Mouse (Mus musculus) forebrain, embryonic 14.5 days (tissue): ENCODE data around the gene Sept11. TPM values are rescaled to one million over a fixed set of nuclear protein-coding genes. Genes with fewer than 3 reads are reported as not detected.
A peak's percentile ranks its signal among the peaks of the same experiment; 100 is the strongest.

Source experiments
- ATAC-seq: fragments of 200-750 bp; cut with Nextera tagmentation; 2 replicates; pipeline ENCODE4 v1.8.0; 2017; ENCODE audit warnings: mild to moderate bottlenecking, moderate library complexity
- DNase-seq: peaks from one replicate; pipeline ENCODE4 v3.0.0-alpha.2; 2015; ENCODE audit warnings: low spot score
- H3K27ac ChIP-seq: fragments of 300-500 bp; sonication (generic); 2 replicates; pipeline ENCODE4 v1.5.1; 2014; ENCODE audit warnings: low read depth, mild to moderate bottlenecking, control low read depth, low read length, moderate library complexity
- H3K27me3 ChIP-seq: fragments of 300-500 bp; sonication (generic); replicated peaks from 2 replicates; pipeline ENCODE4 v1.6.1; 2014; ENCODE audit warnings: low read length, control low read depth, mixed read lengths; ENCODE audit not compliant: control insufficient read depth, insufficient read depth
- H3K36me3 ChIP-seq: fragments of 300-500 bp; sonication (generic); 2 replicates; pipeline ENCODE4 v1.6.1; 2014; ENCODE audit warnings: low read length, control low read depth; ENCODE audit not compliant: control insufficient read depth, insufficient read depth
- H3K4me1 ChIP-seq: fragments of 300-500 bp; sonication (generic); 2 replicates; pipeline ENCODE4 v1.6.1; 2014; ENCODE audit warnings: antibody characterized with exemption, low read length, control low read depth; ENCODE audit not compliant: control insufficient read depth, insufficient read depth
- H3K4me2 ChIP-seq: fragments of 300-500 bp; sonication (generic); 2 replicates; pipeline ENCODE4 v1.6.1; 2014; ENCODE audit warnings: mild to moderate bottlenecking, control low read depth, low read length
- H3K4me3 ChIP-seq: fragments of 300-500 bp; sonication (generic); 2 replicates; pipeline ENCODE4 v1.5.1; 2014; ENCODE audit warnings: low read depth, low read length, control low read depth
- H3K9ac ChIP-seq: fragments of 300-500 bp; sonication (generic); 2 replicates; pipeline ENCODE4 v1.6.1; 2014; ENCODE audit warnings: mild to moderate bottlenecking, low read length, control low read depth, moderate library complexity
- H3K9me3 ChIP-seq: fragments of 300-500 bp; sonication (generic); replicated peaks from 2 replicates; pipeline ENCODE4 v1.6.1; 2016; ENCODE audit warnings: low read length, control low read depth, mixed read lengths; ENCODE audit not compliant: control insufficient read depth
- WGBS: fragments of 180-500 bp; shearing (Covaris S2); extraction: QIAGEN DNeasy Blood & Tissue Kit; methylation state at CpG from one replicate; pipeline ENCODE4 v1.1.7; 2014; 5-methylcytosine and 5-hydroxymethylcytosine counted together
- polyA plus RNA-seq: library from polyadenylated mRNA; unstranded; fragments of >200 nt; fragmentation: Nextera tagmentation; extraction: Ambion mirVana; gene quantifications from 2 replicates; pipeline ENCODE4 v1.2.1, GENCODE M21; 2014

Sept11 gene
- polyA plus RNA-seq, 1 experiment from 2014 or later, result 149 TPM

DNA sequence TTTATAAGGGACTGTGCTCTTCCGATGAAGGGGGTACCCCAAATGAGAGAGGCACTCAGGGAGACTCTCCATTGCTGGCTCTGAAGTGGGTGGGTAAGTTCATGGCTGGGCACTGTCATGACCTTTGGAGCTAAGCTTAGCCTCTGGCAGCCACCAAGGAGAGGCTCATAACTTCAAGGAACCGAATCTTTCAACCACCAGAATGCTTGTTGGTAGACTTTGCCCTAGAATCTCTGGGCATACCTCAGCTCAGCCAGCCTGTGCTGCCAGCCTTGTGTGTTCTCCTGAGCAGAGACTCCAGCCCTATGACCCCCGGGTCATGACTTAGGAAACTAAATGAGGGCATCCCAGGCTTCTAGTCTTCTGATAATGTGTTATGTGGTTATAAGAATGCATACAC, 35.5 kb downstream of the Sept11 start:
- Histone ChIP-seq H3K4me1 (peaks cover 69% of the 10 kb centered on the region), H3K4me2 (no peak overlapping the region), H3K27ac (peak overlapping the region; percentile 80; the same call in 1 of the 2 replicates), H3K27me3 (no peaks in the 10 kb centered on the region), H3K4me3 (no peak overlapping the region), H3K9ac (no peak overlapping the region), H3K9me3 (no peaks in the 10 kb centered on the region), H3K36me3 (no peaks in the 10 kb centered on the region)
- no peak for ATAC-seq
- DNase-seq, result no peak
- WGBS, result 73% methylated on average over 3 of the region's 3 CpGs

DNA sequence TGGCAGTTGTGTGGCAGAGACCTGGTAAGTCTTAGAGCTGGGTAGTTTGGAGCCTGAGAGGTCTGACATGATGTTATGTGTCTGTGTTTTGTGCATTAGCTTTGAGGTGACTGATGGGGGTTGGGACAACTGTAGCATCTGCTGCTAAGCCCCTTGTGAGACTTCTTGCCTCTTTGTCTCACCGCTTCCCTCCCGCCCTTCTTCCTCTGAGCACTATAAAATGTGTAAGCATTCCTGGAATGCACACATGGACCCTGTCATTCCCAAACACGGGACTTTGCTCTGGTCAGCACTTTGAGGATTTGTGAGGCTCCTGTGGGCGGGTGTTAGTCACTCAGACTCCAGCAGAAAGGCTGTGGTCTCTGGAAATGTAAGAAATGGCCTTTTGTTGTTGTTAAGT, 36.7 kb downstream of the Sept11 start:
- 31% methylated on average over 4 of the region's 4 CpGs for WGBS
- Histone ChIP-seq H3K4me1 (peaks cover 66% of the 10 kb centered on the region), H3K9ac (no peak overlapping the region), H3K27me3 (no peaks in the 10 kb centered on the region), H3K4me3 (no peak overlapping the region), H3K4me2 (no peak overlapping the region), H3K36me3 (no peaks in the 10 kb centered on the region), H3K27ac (no peak overlapping the region), H3K9me3 (no peaks in the 10 kb centered on the region)
- DNase-seq (no peak), ATAC-seq (no peak)

DNA sequence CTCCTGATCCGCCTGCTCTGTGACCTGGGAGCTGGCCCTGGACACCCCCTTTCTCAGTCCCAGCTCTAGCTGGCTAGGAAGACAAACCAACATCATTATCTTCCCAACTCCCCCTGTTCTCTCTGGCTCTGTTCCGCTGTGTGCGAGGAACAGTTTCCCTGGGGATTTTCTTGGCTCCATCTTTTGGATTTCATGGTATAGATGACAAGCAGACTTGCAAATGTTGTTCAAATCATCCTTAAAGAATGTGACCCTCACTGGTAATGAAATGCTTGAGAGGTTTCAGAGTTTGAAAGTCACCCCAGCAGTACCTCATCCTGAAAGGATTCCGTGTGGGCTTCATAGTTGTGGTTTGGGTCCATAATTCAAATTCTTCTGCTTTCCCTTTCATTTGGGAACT, 38.2 kb downstream of the Sept11 start:
- no peak for ATAC-seq
- 74% methylated on average over 4 of the region's 4 CpGs for WGBS
- peaks cover 58% of the 10 kb centered on the region for H3K4me1 ChIP-seq

DNA sequence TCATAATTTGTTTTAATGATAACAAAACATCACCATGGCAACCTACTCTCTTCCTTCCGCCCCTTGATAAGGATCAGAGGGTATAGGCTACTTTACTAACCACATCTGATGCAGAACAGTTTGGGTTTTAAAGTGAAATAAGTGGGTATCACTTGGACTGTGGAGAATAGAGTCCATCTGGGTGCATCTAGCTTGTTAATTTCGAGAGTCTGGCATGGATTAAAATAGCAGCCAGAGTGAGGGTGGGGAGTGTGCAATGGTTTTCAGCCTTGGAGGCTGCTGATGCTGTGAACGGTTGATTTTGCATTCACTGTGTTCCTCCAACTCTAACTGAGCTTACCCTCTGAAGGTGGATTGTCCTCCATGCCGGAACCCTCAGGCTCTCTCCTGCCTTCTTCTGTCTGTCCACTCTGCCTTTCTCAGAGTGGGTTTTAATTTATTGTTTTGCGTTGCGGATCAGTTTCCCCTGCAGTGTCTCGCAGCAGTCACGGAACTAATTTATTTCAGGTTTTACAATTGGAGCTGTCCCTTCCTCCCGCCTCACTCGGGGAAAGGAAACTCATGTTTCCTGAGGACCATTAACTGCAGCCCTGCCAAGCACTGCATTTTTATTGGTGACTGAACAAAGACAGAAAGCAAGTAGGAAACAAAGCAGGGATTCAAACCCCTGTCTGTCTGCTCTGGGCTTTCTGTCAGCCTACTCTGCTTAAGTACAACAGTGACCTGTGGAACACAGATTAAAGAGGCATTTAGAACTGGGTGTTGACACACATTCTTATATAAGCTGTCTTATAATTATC, 40.4 kb downstream of the Sept11 start:
- ATAC-seq, result peak; percentile 25; the same call in 1 of the 2 replicates
- Histone ChIP-seq H3K27me3 (no peaks in the 10 kb centered on the region), H3K9me3 (no peaks in the 10 kb centered on the region), H3K4me1 (peaks cover 40% of the 10 kb centered on the region), H3K36me3 (no peaks in the 10 kb centered on the region), H3K4me2 (peak overlapping the region; percentile 35; the same call in 1 of the 2 replicates), H3K27ac (peak overlapping the region; percentile 40; the same call in 1 of the 2 replicates), H3K9ac (0 out of 2 replicates have a peak overlapping the region, but pooled peaks have one; percentile 9), H3K4me3 (no peak overlapping the region)
- 8% methylated on average over 10 of the region's 10 CpGs for WGBS
- peak; percentile 60 for DNase-seq

More for the DNA sequence above, 38.2 kb downstream of the Sept11 start:
- Histone ChIP-seq H3K4me2 (no peak overlapping the region), H3K4me3 (no peak overlapping the region), H3K36me3 (no peaks in the 10 kb centered on the region), H3K27me3 (no peaks in the 10 kb centered on the region), H3K9ac (no peak overlapping the region), H3K9me3 (no peaks in the 10 kb centered on the region), H3K27ac (no peak overlapping the region)
- DNase-seq, result no peak

DNA sequence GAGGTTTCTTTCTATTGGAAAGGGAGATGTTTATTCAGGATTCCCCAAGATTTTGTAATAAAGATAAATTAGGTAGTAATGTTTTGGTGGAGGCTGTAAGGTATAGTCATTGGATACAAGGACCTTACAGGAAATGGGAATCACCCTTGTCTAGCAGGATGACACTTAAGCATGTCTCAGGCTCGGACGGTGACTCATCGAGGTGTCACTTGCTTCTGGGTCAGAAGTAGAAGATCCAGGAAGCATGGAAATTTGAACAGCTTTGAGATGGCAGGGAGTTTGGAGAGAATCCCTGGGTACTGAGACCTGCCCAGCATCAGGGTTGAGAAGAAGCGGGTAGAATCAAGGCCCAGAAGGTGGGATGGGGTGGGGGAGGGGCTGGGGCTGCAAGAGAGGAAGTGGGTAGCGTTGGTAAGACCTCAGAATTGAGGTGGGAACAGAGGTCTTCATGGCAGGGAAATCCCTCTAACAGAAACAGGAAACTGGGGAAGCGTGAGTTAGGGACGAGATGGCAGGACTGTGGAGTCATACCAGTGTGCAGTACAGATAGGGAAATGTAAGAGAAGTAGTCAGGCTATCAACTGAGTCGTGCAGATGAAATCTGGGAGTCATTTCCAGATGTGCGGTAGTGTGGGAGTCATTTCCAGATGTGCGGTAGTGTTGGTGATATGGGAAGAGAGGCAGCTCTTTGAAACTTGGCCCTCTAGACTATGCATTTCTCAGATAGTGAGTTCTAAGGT, 42.3 kb downstream of the Sept11 start:
- Histone ChIP-seq H3K27ac (no peak overlapping the region), H3K9ac (no peak overlapping the region), H3K4me3 (no peak overlapping the region), H3K4me1 (peaks cover 22% of the 10 kb centered on the region), H3K9me3 (no peaks in the 10 kb centered on the region), H3K36me3 (peaks cover 13% of the 10 kb centered on the region; the same call in 1 of the 2 replicates), H3K4me2 (no peak overlapping the region), H3K27me3 (no peaks in the 10 kb centered on the region)
- DNase-seq (no peak), ATAC-seq (no peak)
- WGBS, result 91% methylated on average over 10 of the region's 10 CpGs

DNA sequence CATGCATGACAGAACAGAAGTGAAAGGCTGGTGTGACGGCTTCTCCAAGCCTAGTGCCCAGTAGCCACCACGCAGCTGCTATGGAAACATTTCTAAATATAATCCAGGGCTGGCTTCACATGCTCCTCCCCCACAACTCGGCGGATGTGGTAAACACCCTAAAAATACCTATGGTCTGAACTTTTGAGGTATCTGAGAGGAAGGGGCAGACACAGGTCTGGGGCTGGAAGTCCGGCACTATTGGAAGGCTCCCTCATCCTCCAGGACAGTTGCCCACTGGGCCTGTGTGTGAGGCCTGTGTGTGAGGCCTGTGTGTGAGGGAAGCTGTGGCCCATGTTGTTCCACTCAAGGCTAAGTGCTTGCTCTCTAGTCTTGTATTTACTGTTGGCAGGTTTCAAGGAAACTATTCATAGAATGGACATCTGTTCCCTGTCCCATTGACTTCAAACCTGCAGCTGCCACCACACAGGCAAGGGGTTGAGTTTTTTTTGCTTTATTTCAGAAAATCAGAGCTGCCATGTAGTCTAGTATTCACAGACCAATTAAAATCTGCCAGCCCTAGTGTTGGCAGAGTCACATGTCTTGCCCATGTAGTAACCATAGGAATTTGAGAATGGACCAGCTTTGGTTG, 43.8 kb downstream of the Sept11 start:
- DNase-seq (peak; percentile 43), ATAC-seq (peak; percentile 54)
- H3K36me3 ChIP-seq, result peaks cover 28% of the 10 kb centered on the region; the same call in 1 of the 2 replicates
- H3K4me2 ChIP-seq, result no peak overlapping the region
- H3K27ac ChIP-seq, result peak overlapping the region; percentile 1; the same call in 1 of the 2 replicates
- H3K9ac ChIP-seq, result no peak overlapping the region
- H3K27me3 ChIP-seq, result no peaks in the 10 kb centered on the region
- 74% methylated on average over 5 of the region's 5 CpGs for WGBS
- H3K9me3 ChIP-seq, result no peaks in the 10 kb centered on the region
- peaks cover 11% of the 10 kb centered on the region; the same call in 1 of the 2 replicates for H3K4me1 ChIP-seq
- no peak overlapping the region for H3K4me3 ChIP-seq

DNA sequence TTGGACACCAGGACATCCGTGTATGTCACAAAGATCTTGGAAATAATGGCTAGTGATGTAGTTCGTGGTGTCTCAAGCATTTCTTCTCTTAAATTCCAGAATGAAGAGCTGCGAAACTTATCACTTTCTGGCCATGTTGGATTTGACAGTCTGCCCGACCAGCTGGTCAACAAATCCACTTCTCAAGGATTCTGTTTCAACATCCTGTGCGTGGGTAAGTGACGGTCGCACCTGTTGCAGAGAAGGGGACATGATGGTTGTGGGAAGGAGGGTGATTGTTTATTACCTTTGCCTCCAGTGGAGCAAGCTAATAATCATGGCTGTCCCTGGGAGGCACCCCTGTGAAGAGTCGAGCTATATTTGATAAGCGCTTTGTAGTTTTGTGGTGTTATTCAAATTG, 46.1 kb downstream of the Sept11 start:
- DNase-seq (no peak), ATAC-seq (no peak)
- H3K27ac ChIP-seq, result no peak overlapping the region
- 0 out of 2 replicates have a peak, but pooled peaks cover 2% of the 10 kb centered on the region for H3K4me1 ChIP-seq
- H3K4me3 ChIP-seq, result no peak overlapping the region
- no peaks in the 10 kb centered on the region for H3K9me3 ChIP-seq
- no peaks in the 10 kb centered on the region for H3K27me3 ChIP-seq
- H3K36me3 ChIP-seq, result peaks cover 36% of the 10 kb centered on the region; the same call in 1 of the 2 replicates
- H3K9ac ChIP-seq, result no peak overlapping the region
- WGBS, result 96% methylated on average over 9 of the region's 9 CpGs
- H3K4me2 ChIP-seq, result no peak overlapping the region

DNA sequence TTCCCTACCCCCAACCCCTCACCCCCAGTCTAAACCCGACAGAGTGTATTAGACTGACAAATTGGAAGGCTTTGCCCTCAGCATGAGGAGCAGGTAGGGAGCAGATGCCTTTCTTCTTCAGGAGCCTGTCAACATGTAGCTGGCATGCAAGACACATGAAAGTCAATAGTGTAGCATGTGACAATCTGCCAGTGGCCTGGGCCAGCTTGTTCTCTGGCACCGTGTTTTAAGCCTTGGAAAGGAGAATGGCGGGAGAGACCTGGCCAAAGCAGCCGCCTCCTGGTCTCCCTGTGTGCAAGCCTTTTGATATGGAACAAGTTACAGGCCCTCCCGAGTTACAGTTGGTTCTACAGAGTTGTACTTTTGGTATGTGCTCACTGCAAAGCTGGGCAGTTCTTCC, 47.5 kb downstream of the Sept11 start:
- 78% methylated on average over 5 of the region's 5 CpGs for WGBS
- Histone ChIP-seq H3K4me3 (no peak overlapping the region), H3K9ac (no peak overlapping the region), H3K36me3 (peaks cover 36% of the 10 kb centered on the region; the same call in 1 of the 2 replicates), H3K9me3 (no peaks in the 10 kb centered on the region), H3K4me2 (no peak overlapping the region), H3K4me1 (peaks cover 12% of the 10 kb centered on the region), H3K27ac (no peak overlapping the region), H3K27me3 (no peaks in the 10 kb centered on the region)
- ATAC-seq, result no peak
- no peak for DNase-seq
